Mouse (Mus musculus): ENCODE measurements around the gene Trappc2l. TPM values are rescaled to one million over a fixed set of nuclear protein-coding genes. Genes with fewer than 3 reads are reported as not detected.
"Not testable (repeated sequence)": the region's sequence is repeated elsewhere in the genome, so short reads cannot be mapped to it uniquely, and the experiment has no call there.

The Trappc2l gene
- polyA plus RNA-seq, 1 experiment from 2014 or later: 47.1 TPM

- Histone ChIP-seq H3K36me3 (peaks cover 38% of the 10 kb centered on the region), H3K4me2 (no peak overlapping the region), H3K4me3 (no peak overlapping the region), H3K27ac (no peak overlapping the region), H3K27me3 (no peaks in the 10 kb centered on the region), H3K9ac (no peak overlapping the region), H3K4me1 (replicated peaks) (peaks cover 45% of the 10 kb centered on the region), H3K9me3 (replicated peaks) (no peaks in the 10 kb centered on the region)
- ATAC-seq (replicated peaks; ENCODE audit: insufficient number of reproducible peaks, insufficient read depth, low FRiP score, low read depth): no peak
- WGBS: 84% methylated on average over 3 of the region's 3 CpGs
Measured at GRCm38 (mm10) chr8:122572751-122573150, 38.7 kb upstream of the Trappc2l start.

- not testable (repeated sequence) for H3K27ac ChIP-seq; H3K9ac ChIP-seq; H3K9me3 ChIP-seq (replicated peaks); ATAC-seq (replicated peaks; ENCODE audit: insufficient number of reproducible peaks, insufficient read depth, low FRiP score, low read depth); H3K4me3 ChIP-seq; H3K27me3 ChIP-seq; H3K4me2 ChIP-seq
- Histone ChIP-seq H3K36me3 (peaks cover 38% of the 10 kb centered on the region), H3K4me1 (replicated peaks) (peaks cover 45% of the 10 kb centered on the region)
- WGBS: 54% methylated on average over 4 of the region's 4 CpGs
Measured at GRCm38 (mm10) chr8:122573176-122573575, 38.3 kb upstream of the Trappc2l start.

- H3K27ac ChIP-seq: no peak overlapping the region
- peaks cover 38% of the 10 kb centered on the region for H3K36me3 ChIP-seq
Measured at GRCm38 (mm10) chr8:122573577-122573976, 37.9 kb upstream of the Trappc2l start.

GRCm38 (mm10) chr8:122574264-122574663 is 37.2 kb upstream of the Trappc2l start:
- 42% methylated on average over 3 of the region's 3 CpGs for WGBS
- Histone ChIP-seq H3K9ac (no peak overlapping the region), H3K36me3 (peaks cover 38% of the 10 kb centered on the region), H3K27ac (peak overlapping the region; percentile 24), H3K9me3 (replicated peaks) (no peaks in the 10 kb centered on the region), H3K4me1 (replicated peaks) (peaks cover 44% of the 10 kb centered on the region), H3K4me2 (no peak overlapping the region), H3K4me3 (no peak overlapping the region), H3K27me3 (no peaks in the 10 kb centered on the region)
- no peak for ATAC-seq (replicated peaks; ENCODE audit: insufficient number of reproducible peaks, insufficient read depth, low FRiP score, low read depth)

More at GRCm38 (mm10) chr8:122573577-122573976, 37.9 kb upstream of the Trappc2l start:
- Histone ChIP-seq H3K4me2 (no peak overlapping the region), H3K9ac (no peak overlapping the region), H3K27me3 (no peaks in the 10 kb centered on the region), H3K4me3 (no peak overlapping the region), H3K4me1 (replicated peaks) (peaks cover 45% of the 10 kb centered on the region), H3K9me3 (replicated peaks) (no peaks in the 10 kb centered on the region)
- WGBS: 68% methylated on average over 9 of the region's 9 CpGs
- ATAC-seq (replicated peaks; ENCODE audit: insufficient number of reproducible peaks, insufficient read depth, low FRiP score, low read depth): no peak

- no peaks in the 10 kb centered on the region for H3K9me3 ChIP-seq (replicated peaks)
- 27% methylated on average over 10 of the region's 10 CpGs for WGBS
- H3K27me3 ChIP-seq: no peaks in the 10 kb centered on the region
- no peak overlapping the region for H3K9ac ChIP-seq
- H3K4me2 ChIP-seq: peak overlapping the region; percentile 95
- peaks cover 44% of the 10 kb centered on the region for H3K4me1 ChIP-seq (replicated peaks)
- peak overlapping the region; percentile 80; the same call in 1 of the 2 replicates for H3K4me3 ChIP-seq
- peak overlapping the region; percentile 24 for H3K27ac ChIP-seq
- peaks cover 36% of the 10 kb centered on the region for H3K36me3 ChIP-seq
- ATAC-seq (replicated peaks; ENCODE audit: insufficient number of reproducible peaks, insufficient read depth, low FRiP score, low read depth): no peak
Measured at GRCm38 (mm10) chr8:122574667-122575251, 36.7 kb upstream of the Trappc2l start.

- Histone ChIP-seq H3K27ac (peak overlapping the region; percentile 24), H3K36me3 (peaks cover 31% of the 10 kb centered on the region), H3K4me2 (peak overlapping the region; percentile 95), H3K4me3 (peak overlapping the region; percentile 80), H3K9me3 (replicated peaks) (no peaks in the 10 kb centered on the region), H3K27me3 (no peaks in the 10 kb centered on the region), H3K9ac (0 out of 2 replicates have a peak overlapping the region, but pooled peaks have one; percentile 81), H3K4me1 (replicated peaks) (peaks cover 45% of the 10 kb centered on the region)
- 68% methylated on average over 8 of the region's 8 CpGs for WGBS
- no peak for ATAC-seq (replicated peaks; ENCODE audit: insufficient number of reproducible peaks, insufficient read depth, low FRiP score, low read depth)
Measured at GRCm38 (mm10) chr8:122575286-122575685, 36.2 kb upstream of the Trappc2l start.

- H3K4me1 ChIP-seq (replicated peaks): peaks cover 45% of the 10 kb centered on the region
- 17% methylated on average over 21 of the region's 21 CpGs for WGBS
- H3K27me3 ChIP-seq: no peaks in the 10 kb centered on the region
- peak overlapping the region; percentile 81 for H3K9ac ChIP-seq
- peak overlapping the region; percentile 80 for H3K4me3 ChIP-seq
- H3K36me3 ChIP-seq: peaks cover 24% of the 10 kb centered on the region
- no peaks in the 10 kb centered on the region for H3K9me3 ChIP-seq (replicated peaks)
- peak overlapping the region; percentile 95 for H3K4me2 ChIP-seq
- peak overlapping the region; percentile 64 for H3K27ac ChIP-seq
- peak; percentile 16; the same call in 1 of the 2 replicates for ATAC-seq (replicated peaks; ENCODE audit: insufficient number of reproducible peaks, insufficient read depth, low FRiP score, low read depth)
Measured at GRCm38 (mm10) chr8:122575735-122576647, 35.4 kb upstream of the Trappc2l start.

- Histone ChIP-seq H3K4me2 (peak within 1 kb of the TSS; percentile 95), H3K9ac (peak within 1 kb of the TSS; percentile 81), H3K4me1 (replicated peaks) (peaks cover 45% of the 10 kb centered on the region), H3K4me3 (peak within 1 kb of the TSS; percentile 80), H3K9me3 (replicated peaks) (no peaks in the 10 kb centered on the region), H3K27ac (peak within 1 kb of the TSS; percentile 64), H3K27me3 (no peaks in the 10 kb centered on the region), H3K36me3 (peaks cover 17% of the 10 kb centered on the region)
- WGBS: under 1% methylated on average over 39 of the region's 39 CpGs
- ATAC-seq (replicated peaks; ENCODE audit: insufficient number of reproducible peaks, insufficient read depth, low FRiP score, low read depth): peak; percentile 89
Measured at GRCm38 (mm10) chr8:122576648-122577022, 34.8 kb upstream of the Trappc2l start, which contains the start of gene Aprt. Gene Aprt (minus strand): TSS chr8:122576909.

GRCm38 (mm10) chr8:122577116-122577515 is 34.3 kb upstream of the Trappc2l start:
- Histone ChIP-seq H3K4me2 (peak overlapping the region; percentile 95), H3K9ac (0 out of 2 replicates have a peak overlapping the region, but pooled peaks have one; percentile 26), H3K4me1 (replicated peaks) (peaks cover 45% of the 10 kb centered on the region), H3K9me3 (replicated peaks) (no peaks in the 10 kb centered on the region), H3K36me3 (peaks cover 13% of the 10 kb centered on the region), H3K4me3 (peak overlapping the region; percentile 80), H3K27ac (peak overlapping the region; percentile 64; the same call in 1 of the 2 replicates), H3K27me3 (no peaks in the 10 kb centered on the region)
- WGBS: 47% methylated on average over 10 of the region's 10 CpGs
- ATAC-seq (replicated peaks; ENCODE audit: insufficient number of reproducible peaks, insufficient read depth, low FRiP score, low read depth): peak; percentile 7; the same call in 1 of the 2 replicates

- no peak overlapping the region for H3K4me2 ChIP-seq
- ATAC-seq (replicated peaks; ENCODE audit: insufficient number of reproducible peaks, insufficient read depth, low FRiP score, low read depth): no peak
- no peak overlapping the region for H3K27ac ChIP-seq
- H3K36me3 ChIP-seq: no peaks in the 10 kb centered on the region
- H3K9ac ChIP-seq: no peak overlapping the region
- no peak overlapping the region for H3K4me3 ChIP-seq
- 27% methylated on average over 7 of the region's 7 CpGs for whole genome bisulfite sequencing
- no peaks in the 10 kb centered on the region for H3K27me3 ChIP-seq
- H3K4me1 ChIP-seq (replicated peaks): peaks cover 44% of the 10 kb centered on the region
- no peaks in the 10 kb centered on the region for H3K9me3 ChIP-seq (replicated peaks)
Measured at GRCm38 (mm10) chr8:122579196-122579595, 32.2 kb upstream of the Trappc2l start.

GRCm38 (mm10) chr8:122580926-122581325 is 30.5 kb upstream of the Trappc2l start:
- WGBS: 49% methylated on average over 14 of the region's 15 CpGs

More at GRCm38 (mm10) chr8:122580926-122581325, 30.5 kb upstream of the Trappc2l start:
- H3K4me2 ChIP-seq: no peak overlapping the region
- peaks cover 26% of the 10 kb centered on the region for H3K4me1 ChIP-seq (replicated peaks)
- no peak overlapping the region for H3K9ac ChIP-seq
- no peak for ATAC-seq (replicated peaks; ENCODE audit: insufficient number of reproducible peaks, insufficient read depth, low FRiP score, low read depth)
- no peaks in the 10 kb centered on the region for H3K27me3 ChIP-seq
- no peak overlapping the region for H3K27ac ChIP-seq
- H3K36me3 ChIP-seq: no peaks in the 10 kb centered on the region
- H3K4me3 ChIP-seq: no peak overlapping the region
- H3K9me3 ChIP-seq (replicated peaks): no peaks in the 10 kb centered on the region

Data from heart, embryonic 15.5 days (tissue).